Mouse (Mus musculus): ENCODE data around the gene Rps25.
A peak's percentile ranks its signal among the peaks of the same experiment; 100 is the strongest.
"Not testable (repeated sequence)": the region's sequence is repeated elsewhere in the genome, so short reads cannot be mapped to it uniquely, and the experiment has no call there.

Gene Rps25

DNA sequence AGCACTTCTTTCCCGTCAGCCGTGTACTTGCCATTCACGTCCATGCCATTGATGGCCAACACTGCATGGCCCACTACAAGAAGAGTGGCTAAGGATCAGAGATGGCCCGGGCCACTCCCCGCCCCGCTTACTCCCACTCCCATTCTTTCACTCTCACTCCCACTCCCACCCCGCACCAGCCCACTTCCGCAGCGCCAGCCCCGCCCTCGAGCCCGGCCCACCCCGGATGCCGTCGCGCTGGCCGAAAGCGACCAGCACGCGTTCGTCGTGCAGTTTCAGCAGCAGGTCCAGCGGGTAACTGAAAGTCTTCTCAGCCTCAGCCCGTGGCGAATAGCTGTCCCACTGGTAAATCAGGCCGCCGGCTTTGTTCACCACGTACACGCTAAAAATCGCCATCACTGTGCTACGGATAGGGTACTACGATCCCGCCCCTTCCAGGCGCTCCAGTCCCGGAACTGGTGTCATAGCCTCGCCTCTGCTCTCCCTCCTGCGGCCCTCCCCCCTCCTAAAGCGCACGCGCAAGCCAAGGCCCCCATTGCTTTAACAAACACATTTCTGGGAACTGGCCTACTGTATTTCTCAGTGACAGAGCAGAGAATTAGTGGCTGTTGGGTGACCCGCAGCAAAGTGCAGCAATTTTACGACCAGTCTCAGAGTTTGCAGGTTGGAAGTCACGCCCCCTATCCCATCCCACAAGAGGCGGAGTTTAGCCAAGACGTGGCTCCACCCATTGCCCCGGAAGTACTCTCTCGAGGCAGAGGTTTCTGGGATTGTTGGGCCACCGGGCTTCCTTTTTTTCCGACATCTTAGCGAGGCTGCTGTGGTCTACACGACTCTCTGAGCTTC is at the start of gene Rps25, which contains the start of gene Trappc4:
Rps25 (plus strand) TSS at position 234 of the 846 bp plus-strand sequence.
Trappc4 (minus strand) TSS at position 695 of the 846 bp plus-strand sequence.
- peak; percentile 89 for DNase-seq (ENCODE audit: low spot score)

DNA sequence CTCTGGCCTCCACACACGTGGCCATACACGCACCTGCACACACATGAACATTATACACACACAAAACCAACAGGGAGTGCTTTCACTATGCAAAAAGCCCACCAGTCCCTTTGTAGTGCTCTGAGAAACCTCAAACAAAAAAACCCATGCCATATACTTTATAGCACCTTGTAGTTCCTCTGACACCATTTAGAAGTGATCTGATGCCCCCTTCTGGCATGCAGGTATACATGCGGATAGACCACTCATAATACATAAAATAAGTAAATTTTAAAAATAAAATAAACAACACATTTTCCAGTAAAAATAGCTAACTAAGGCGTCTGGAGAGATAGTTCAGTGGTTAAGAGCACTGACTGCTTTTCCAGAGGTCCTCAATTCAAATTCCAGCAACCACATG is 49.7 kb upstream of the Rps25 start:
- DNase-seq (ENCODE audit: low spot score), result no peak

DNA sequence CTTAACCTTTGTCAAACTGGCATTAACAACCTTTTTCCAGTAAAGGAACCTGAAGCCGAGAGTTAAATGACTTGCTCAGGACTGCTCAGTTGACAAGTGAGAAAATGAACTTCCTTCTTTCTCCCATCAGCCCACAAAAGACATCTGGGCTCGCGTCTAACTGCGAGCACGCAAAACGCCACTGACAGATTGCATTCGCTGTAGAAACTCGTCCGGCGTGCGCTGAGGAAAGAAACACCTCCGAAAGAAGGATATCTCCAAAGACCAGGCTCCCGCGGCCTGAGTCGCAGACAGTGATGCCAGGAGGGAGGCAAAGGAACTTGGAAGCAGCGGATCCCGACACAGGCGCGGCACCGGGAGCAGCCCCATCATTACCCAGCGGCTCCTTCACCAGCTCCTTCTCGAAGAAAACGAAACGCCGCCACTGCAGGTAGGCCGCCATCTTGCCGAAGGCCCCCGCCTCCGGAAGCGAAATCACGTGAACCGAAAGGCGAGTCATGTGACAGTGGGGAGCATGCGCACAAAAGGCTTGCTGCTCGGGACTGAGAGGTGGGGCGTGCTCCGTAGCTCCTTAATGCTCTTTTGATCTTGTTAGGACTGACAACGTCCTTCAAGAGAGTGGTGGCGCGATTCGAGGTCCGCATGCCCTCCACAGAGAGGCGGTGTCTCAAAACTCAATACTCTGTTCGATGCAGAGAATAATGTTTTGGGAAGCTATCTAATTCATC is 45.6 kb upstream of the Rps25 start, which contains the start of gene Vps11:
Vps11 (minus strand) TSS at position 481 of the 728 bp plus-strand sequence.
- DNase-seq (ENCODE audit: low spot score), result peak; percentile 93

DNA sequence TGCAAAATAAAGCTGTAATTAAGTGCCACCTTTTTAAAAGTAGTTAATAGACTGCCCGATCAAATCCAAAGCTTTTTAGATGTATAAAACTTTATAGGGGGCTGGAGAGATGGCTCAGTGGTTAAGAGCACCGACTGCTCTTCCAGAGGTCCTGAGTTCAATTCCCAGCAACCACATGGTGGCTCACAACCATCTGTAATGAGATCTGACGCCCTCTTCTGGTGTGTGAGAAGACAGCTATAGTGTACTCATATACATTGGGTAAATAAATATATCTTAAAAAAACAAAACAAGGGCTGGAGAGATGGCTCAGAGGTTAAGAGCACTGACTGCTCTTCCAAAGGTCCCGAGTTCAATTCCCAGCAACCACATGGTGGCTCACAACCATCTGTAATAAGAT is 45.0 kb upstream of the Rps25 start:
- DNase-seq (ENCODE audit: low spot score), result not testable (repeated sequence)

DNA sequence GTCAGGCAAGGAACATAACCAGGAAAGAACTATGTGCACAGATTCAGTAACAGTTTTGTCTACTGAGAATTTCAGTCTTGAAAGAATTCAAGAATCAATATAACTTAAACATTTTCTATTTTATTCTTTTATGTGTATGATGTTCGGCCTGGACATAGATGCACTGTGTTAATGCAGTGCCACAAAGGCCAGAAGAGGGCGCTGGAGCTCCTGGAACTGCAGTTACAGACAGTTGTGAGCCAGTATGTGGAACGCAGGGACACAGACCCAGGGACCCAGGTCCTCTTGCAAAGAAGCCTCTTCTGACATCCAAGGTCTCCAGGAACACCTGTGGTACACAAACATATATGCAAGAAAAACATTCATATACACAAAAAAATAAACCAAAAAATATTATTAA is 42.5 kb upstream of the Rps25 start:
- DNase-seq (ENCODE audit: low spot score), result no peak

DNA sequence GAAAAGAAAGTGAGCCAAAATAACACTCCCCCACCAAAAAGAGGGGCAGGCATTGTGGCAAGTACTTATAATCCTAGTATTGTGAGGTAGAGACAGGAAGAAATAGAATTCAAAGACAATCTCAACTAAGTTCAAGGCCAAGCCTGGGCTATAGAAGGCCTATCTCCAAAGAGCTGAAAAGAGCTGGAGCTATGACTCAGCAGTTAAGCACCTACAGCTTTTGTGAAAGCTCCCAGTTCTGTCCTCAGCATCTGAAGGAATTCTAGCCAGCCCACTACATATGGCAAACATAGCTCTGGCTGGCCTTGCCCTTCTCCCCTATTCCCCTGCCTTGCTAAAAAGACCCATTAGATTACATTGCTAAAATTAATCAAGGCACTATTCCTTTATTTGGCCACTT is 33.6 kb upstream of the Rps25 start:
- DNase-seq (ENCODE audit: low spot score), result no peak

DNA sequence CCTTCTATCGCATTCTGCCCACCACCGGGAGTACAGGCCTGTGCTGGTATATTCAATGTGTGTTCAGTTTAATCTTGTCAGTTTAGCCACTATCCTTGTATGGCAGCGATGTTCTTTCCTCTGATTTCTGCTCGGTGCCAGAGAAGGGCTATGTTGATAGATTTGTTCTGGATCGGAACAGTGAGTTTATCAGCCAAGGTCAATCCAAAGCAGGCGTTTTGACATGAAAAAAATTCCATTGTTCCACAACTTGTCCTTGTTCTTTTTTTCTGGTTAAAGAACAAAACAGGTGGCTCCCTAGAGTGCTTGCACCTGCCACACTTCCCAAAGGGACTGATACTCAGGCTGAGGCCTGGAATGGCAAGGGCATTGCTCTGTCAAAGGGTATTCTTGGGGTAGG is 30.8 kb upstream of the Rps25 start:
- DNase-seq (ENCODE audit: low spot score), result no peak

DNA sequence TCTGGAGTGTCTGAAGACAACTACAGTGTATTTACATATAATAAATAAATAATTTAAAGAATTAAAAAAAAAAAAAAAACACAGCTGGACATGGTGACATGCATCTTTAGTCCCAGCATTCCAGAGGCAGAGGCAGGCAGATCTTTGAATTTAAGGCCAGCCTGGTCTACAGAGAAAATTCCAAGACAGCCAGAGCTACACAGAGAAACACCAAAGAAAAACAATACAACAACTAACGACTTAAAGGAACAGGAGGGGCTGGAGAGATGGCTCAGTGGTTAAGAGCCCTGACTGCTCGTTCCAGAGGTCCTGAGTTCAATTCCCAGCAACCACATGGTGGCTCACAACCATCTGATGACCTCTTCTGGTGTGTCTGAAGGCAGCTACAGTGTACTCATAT is 29.6 kb upstream of the Rps25 start:
- not testable (repeated sequence) for DNase-seq (ENCODE audit: low spot score)

DNA sequence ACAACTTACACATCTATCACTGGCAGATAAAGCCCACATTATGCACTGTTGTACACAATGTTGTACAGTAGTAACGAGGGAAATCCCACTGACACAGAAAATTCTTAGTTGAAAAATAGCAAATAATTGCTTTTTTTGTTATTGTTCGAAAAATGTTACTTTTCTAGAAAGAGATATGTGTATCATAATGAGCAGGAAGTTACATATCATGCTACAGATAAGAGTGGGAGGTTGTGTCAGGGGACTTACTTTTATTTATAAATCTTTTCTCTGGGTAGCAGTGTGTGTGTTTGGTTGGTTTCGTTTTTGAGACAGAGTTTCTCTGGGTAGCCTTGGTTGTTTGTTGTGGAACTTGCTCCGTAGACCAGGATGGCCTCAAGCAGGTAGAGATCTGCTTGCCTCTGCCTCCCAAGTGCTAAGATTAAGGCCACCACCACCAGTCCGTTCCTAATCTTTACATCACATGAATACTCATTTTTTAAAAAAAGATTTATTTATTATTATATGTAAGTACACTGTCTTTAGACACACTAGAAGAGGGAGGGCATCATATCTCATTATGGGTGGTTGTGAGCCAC is 28.7 kb upstream of the Rps25 start:
- DNase-seq (ENCODE audit: low spot score), result no peak

DNA sequence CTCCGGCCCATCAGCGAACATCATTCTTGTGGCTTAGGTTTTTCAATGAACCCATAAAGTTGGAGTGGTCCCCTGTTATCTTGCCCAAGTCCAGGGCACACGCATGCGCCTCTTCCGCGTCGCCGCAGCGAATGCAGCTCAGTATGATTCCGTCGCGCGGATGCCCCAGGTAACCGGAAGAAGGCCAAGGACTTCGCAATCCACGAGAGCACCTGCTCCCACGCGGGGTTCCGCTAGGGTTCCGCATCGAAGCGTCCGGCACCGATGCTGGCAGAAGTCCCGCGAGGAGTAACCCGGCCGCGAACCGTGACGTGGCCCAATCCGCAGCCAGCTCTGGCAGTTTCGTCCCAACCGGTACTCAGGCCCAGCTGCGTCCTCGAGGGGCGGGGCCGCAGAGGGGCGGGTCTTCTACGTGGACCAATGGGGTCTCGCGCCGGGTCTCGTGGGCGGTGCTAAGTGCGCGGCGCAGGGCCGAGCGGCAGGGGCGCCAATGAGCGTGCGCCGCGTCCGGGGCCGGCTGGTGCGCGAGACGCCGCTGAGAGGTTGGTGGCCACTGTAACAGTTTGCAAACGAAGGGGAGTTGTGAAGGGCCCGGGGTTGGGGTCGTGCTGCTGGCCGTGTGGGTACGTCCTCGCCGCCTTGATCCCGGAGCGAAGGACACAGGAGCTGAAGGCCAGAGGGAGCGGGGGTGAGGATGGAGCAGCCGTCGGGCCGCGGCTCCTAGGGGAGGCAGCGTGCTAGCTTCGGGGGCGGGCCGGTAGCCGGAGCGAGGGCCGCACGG is 27.7 kb upstream of the Rps25 start, which contains the start of gene Hyou1:
Hyou1 (plus strand) TSS at position 437 of the 781 bp plus-strand sequence.
- peak; percentile 99 for DNase-seq (ENCODE audit: low spot score)

DNA sequence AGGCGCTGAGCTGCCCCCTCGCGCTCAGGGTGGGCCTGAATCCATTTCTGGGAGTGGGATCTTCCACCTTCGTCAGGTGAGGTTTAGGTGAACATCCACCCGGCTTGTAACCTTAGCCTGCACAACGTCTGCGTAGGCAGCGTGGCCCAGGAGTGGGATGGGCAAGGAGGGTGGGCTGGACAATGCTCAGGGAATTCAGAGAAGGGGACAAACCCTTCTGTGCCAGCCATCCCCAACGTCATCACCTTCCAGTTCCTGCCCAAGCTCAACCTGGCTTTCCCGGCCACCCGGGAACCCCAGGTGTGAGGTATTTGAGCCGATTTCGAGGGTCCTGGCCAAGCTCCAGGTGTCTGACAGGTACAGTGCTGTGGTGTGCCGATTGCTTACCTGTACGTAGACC is 27.1 kb upstream of the Rps25 start:
- no peak for DNase-seq (ENCODE audit: low spot score)

DNA sequence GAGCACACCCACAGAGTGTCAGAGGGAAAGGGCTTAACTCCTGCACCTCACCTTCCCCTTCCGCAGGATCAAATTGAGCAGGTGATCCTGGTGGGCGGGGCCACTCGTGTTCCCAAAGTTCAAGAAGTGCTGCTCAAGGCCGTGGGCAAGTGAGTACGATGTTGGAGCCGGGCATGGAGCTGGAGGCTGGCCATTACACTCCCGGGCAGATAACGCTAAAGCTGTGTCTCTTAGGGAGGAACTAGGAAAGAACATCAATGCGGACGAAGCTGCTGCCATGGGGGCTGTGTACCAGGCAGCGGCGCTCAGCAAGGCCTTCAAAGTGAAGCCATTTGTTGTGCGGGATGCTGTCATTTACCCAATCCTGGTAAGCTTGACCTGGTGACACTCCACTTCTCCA is 22.3 kb upstream of the Rps25 start:
- no peak for DNase-seq (ENCODE audit: low spot score)

DNA sequence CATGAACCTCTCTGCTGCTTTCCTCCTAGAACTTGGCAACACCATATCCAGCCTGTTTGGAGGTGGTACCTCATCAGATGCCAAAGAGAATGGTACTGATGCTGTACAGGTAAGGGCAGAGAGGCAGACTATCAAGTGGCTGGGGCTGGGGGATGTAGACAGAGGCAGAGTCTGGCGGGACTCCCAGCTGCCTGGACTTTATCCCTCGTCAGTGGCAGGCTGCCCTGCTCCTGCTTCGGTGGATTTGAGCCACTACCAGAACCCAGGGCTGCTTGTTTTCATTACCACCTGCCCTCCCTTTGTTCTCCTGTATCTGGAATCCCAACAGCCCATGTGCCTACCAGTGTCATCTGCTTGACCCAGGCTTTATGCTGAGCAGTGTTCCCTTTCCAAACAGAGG is 19.7 kb upstream of the Rps25 start:
- DNase-seq (ENCODE audit: low spot score), result no peak

DNA sequence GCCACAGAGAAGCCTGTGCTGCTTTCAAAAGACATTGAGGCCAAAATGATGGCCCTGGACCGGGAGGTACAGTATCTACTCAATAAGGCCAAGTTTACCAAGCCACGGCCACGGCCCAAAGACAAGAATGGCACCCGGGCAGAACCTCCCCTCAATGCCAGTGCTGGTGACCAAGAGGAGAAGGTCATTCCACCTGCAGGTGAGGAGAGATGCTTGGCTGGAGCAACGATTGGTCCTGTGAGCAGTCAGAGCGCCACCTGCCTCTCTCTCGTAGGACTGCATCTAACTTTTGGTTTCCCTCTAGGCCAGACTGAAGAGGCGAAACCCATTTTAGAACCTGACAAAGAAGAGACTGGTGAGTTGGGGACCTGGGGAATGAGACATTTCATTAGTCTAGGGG is 17.7 kb upstream of the Rps25 start:
- no peak for DNase-seq (ENCODE audit: low spot score)

DNA sequence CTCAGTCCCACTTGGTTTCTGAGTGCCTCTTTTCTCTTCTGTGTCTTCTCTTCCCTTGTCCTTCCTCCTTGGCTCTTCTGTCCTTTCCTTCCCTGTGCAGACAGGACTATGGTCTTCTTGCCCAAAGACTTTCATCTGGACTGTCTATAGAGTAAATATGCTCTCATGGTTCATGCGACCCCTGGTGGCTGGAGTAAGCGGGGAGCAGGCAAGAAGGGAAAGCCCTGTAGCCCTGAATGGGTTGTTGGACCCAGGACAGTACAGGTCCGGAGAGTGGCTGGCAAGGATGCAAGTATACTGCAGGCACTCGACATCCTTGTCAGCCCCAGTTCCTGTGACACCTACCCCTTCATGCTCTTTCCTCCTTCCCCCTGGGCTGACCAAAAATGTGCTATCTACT is 15.5 kb upstream of the Rps25 start:
- DNase-seq (ENCODE audit: low spot score), result peak; percentile 67

DNA sequence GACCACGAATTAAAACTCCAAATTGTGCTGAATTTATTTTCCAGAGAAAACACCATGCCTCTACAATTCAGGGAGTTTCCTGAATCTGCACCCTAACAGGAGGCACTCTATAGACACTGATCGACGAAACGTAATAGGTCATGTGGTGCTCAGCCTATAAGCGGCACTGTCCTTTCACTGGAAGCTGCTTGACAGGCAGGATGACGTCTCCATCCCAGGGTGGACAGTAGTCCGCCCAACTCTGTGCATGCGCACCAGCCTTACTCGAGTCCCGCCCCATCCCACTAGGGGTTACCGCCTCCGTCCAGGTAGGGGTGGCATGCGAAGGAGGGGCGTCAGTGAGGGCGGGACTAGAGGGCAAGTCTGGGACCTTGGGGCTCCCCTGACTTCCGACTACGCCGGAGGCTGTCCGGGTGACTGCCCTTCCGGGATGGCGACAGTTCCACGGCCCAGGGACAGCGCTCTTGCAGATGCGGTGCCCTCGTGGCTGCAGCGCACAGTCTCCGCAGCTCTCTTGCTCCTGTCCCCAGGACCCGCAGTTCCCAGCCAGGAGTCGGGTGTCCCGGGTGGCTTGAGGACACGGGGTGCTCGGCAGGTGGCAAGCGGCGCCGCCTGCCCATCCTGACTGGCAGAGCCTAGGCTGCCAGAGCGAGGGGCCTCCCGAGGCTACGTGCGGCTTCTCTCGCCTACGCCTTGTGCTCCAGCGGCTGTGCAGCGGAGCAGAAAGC is 10.1 kb upstream of the Rps25 start, which contains the start of gene Slc37a4:
Slc37a4 (plus strand) TSS at position 169 of the 728 bp plus-strand sequence.
- peak; percentile 93 for DNase-seq (ENCODE audit: low spot score)

DNA sequence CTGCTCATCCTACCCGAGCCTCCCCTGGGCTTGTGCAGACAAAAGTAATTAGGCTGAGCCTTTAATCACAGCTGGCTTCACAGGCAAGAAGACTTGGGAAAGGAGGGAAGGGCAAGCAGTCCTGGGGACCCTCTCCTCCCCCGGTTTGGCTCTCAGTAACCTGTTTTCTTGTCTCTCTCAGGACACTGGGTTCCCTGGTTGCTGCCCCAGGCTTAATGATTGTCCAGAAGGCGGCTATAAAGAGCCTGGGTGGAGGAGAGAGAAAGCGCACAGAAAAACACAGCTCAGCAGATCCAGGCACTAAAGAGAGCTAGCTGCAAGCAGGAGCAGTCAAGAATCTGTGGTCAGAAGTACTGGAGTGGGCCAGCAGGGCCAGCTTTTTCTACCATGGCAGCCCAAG is 8.9 kb upstream of the Rps25 start:
- no peak for DNase-seq (ENCODE audit: low spot score)

DNA sequence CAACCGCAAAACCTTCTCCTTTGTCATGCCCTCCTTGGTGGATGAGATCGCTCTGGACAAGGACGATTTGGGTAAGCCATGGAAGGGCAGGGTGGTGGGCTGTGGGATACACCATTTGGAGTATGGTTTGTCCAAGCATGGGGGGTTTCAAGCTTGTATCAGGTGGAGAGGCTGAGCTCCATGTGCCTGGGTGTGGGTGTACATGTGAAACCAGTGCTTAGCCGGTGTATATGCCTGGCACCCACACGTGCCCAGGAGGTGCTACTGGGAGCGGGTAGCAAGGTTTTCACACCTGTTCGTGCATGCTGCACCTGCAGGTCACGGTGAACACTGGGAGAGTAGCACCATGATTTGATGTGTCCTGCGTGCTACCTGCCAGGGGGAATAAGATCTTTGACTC is 8.4 kb upstream of the Rps25 start:
- no peak for DNase-seq (ENCODE audit: low spot score)

DNA sequence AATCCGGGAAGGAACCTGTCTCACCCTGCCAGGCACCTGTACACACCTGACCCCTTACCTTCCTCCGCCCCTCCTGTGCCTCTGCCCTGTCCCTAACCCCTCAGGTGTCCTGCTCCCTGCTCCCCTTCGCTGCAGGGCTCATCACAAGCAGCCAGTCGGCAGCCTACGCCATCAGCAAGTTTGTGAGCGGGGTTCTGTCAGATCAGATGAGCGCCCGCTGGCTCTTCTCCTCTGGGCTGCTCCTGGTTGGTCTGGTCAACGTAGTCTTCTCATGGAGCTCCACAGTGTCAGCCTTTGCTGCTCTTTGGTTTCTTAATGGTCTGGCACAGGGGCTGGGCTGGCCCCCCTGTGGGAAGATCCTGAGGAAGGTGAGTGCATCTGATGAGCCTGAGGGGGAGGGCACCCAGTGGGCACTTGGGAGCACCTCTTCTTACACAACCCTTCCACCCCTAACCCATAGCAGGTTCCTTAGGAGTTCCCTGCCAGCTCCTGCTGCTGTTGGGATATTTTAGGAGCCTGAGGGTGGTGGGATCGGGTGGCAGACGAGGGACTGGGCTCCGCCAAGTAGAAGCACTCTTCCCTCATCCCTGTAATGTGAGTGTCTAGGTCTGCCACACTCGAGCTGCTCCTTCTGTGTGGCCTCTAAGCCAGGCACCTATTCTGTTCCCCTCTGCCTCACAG is 7.7 kb upstream of the Rps25 start:
- no peak for DNase-seq (ENCODE audit: low spot score)

DNA sequence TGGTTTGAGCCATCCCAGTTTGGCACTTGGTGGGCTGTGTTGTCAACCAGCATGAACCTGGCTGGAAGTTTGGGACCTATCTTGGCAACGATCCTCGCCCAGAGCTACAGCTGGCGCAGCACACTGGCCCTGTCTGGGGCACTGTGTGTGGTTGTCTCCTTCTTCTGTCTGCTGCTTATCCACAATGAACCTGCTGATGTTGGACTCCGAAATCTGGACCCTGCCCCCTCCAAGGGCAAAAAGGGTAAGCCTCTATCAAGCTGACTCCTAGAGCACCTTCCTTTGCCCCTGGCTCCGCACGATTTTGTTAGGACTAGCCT is 7.2 kb upstream of the Rps25 start:
- no peak for DNase-seq (ENCODE audit: low spot score)

DNA sequence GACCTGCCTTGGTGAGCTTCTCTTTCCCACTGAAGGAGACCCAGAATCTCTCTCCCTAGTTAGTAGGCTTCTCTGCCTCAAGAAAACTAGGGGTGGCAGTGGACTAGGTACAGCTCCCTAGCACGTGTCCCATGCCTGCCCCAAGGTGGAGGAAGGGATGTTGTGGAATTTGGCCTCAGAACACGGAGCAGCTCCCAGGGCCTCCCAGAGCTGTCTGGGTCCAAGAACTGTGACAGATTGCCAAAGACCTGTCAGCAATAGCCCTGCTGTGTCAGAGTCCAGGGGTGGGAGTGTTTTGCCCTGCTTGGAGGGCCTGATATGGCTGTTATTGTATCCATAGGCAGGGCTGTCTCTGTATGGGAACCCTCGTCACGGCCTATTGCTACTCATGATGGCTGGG is 5.9 kb upstream of the Rps25 start:
- no peak for DNase-seq (ENCODE audit: low spot score)

All from ovary, postnatal 36 days (tissue).